Mouse (Mus musculus): ENCODE results near the gene Samd13. TPM values are rescaled to one million over a fixed set of nuclear protein-coding genes. Genes with fewer than 3 reads are reported as not detected.

Gene Samd13
- polyA plus RNA-seq, 1 experiment from 2014 or later, result 1.3 TPM

DNA sequence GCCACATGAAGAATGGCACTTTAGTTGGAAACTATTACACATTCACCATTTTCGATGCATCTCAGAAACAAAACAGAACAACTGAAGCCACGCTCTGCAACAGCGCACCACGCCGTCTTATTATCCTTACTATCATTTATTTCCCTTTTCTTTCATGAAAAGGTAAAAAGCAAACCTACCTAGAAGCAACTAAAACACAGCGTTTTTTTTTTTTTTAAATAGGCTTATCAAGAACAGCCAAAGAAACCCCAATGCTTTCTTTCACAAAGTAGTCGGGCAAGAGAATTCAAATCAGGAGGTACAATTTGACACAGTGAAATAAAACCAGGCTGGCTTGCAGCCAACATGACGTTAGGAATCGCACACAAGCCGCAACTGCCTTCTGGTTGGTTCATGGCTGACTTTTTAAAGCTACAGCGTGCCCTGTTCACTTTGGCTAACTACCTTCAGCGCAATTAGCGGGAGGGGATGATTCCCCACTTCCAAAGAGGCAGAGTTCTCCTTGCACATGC, 3.2 kb downstream of the Samd13 start:
- ATAC-seq (ENCODE audit: insufficient number of reproducible peaks, low FRiP score, low TSS enrichment, low read depth) (no peak), DNase-seq (ENCODE audit: low spot score) (peak; percentile 36)
- no peak overlapping the region for H3K4me3 ChIP-seq (ENCODE audit: low read depth, low read length)
- 60% methylated on average over 13 of the region's 13 CpGs for WGBS
- no peaks in the 10 kb centered on the region for H3K27me3 ChIP-seq (ENCODE audit: control insufficient read depth, insufficient read depth, low read length)
- no peaks in the 10 kb centered on the region for H3K9me3 ChIP-seq (ENCODE audit: control insufficient read depth, low read length)
- 0 out of 2 replicates have a peak overlapping the region, but pooled peaks have one; percentile 5 for H3K4me2 ChIP-seq (ENCODE audit: low read depth, severe bottlenecking)
- no peak overlapping the region for H3K27ac ChIP-seq (replicated peaks; ENCODE audit: low read depth, low read length)
- H3K4me1 ChIP-seq (ENCODE audit: control insufficient read depth, insufficient read depth, low read length), result no peaks in the 10 kb centered on the region
- H3K9ac ChIP-seq (ENCODE audit: low read length), result no peak overlapping the region
- H3K36me3 ChIP-seq (ENCODE audit: control insufficient read depth, insufficient read depth, low read length), result no peaks in the 10 kb centered on the region

DNA sequence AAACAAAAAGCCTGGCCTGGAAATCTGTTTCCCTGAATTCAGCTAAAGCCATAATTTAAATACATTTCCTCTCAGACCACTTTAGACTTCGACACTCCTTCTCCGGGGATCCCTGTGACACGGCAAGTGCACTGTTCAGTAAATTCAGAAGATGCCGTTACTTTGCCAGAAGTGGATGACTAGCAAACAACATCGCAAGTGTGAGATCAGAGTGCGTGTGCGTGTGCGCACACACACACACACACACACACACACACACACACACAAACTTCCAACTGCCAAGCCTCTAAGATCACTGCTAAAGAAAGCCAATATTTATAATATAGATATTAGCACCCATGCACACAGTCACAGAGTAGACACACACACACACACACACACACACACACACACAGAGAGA, 3.7 kb downstream of the Samd13 start:
- H3K9ac ChIP-seq (ENCODE audit: low read length), result no peak overlapping the region
- H3K27me3 ChIP-seq (ENCODE audit: control insufficient read depth, insufficient read depth, low read length), result no peaks in the 10 kb centered on the region
- no peaks in the 10 kb centered on the region for H3K4me1 ChIP-seq (ENCODE audit: control insufficient read depth, insufficient read depth, low read length)
- 83% methylated on average over 8 of the region's 8 CpGs for WGBS
- no peak for ATAC-seq (ENCODE audit: insufficient number of reproducible peaks, low FRiP score, low TSS enrichment, low read depth)
- H3K4me2 ChIP-seq (ENCODE audit: low read depth, severe bottlenecking), result no peak overlapping the region
- H3K36me3 ChIP-seq (ENCODE audit: control insufficient read depth, insufficient read depth, low read length), result no peaks in the 10 kb centered on the region
- no peak overlapping the region for H3K4me3 ChIP-seq (ENCODE audit: low read depth, low read length)
- DNase-seq (ENCODE audit: low spot score), result no peak
- no peak overlapping the region for H3K27ac ChIP-seq (replicated peaks; ENCODE audit: low read depth, low read length)
- H3K9me3 ChIP-seq (ENCODE audit: control insufficient read depth, low read length), result no peaks in the 10 kb centered on the region

DNA sequence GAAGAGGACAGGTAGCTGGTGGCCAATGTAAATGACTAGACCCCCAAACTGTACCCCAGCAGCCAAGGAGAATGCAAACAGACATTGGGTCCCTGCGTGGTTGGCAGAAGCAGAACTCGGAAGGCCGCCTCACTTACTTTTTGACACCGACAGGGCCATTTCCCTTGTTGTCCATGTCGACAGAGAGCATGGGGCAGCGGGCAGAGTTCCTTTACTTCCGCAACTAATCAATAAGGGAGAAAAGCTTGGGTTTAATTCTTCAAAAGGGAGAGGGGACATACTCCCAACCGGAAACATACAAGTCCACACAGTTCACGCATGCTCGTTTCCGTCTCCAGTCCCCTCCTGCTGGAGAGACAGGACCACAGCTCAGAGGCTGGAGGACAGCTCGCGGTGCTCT, 4.8 kb downstream of the Samd13 start:
- no peaks in the 10 kb centered on the region for H3K9me3 ChIP-seq (ENCODE audit: control insufficient read depth, low read length)
- H3K4me1 ChIP-seq (ENCODE audit: control insufficient read depth, insufficient read depth, low read length), result no peaks in the 10 kb centered on the region
- no peak overlapping the region for H3K27ac ChIP-seq (replicated peaks; ENCODE audit: low read depth, low read length)
- DNase-seq (ENCODE audit: low spot score) (no peak), ATAC-seq (ENCODE audit: insufficient number of reproducible peaks, low FRiP score, low TSS enrichment, low read depth) (no peak)
- H3K4me2 ChIP-seq (ENCODE audit: low read depth, severe bottlenecking), result no peak overlapping the region
- WGBS, result 90% methylated on average over 13 of the region's 13 CpGs
- no peak overlapping the region for H3K4me3 ChIP-seq (ENCODE audit: low read depth, low read length)
- no peaks in the 10 kb centered on the region for H3K36me3 ChIP-seq (ENCODE audit: control insufficient read depth, insufficient read depth, low read length)
- no peak overlapping the region for H3K9ac ChIP-seq (ENCODE audit: low read length)
- no peaks in the 10 kb centered on the region for H3K27me3 ChIP-seq (ENCODE audit: control insufficient read depth, insufficient read depth, low read length)

DNA sequence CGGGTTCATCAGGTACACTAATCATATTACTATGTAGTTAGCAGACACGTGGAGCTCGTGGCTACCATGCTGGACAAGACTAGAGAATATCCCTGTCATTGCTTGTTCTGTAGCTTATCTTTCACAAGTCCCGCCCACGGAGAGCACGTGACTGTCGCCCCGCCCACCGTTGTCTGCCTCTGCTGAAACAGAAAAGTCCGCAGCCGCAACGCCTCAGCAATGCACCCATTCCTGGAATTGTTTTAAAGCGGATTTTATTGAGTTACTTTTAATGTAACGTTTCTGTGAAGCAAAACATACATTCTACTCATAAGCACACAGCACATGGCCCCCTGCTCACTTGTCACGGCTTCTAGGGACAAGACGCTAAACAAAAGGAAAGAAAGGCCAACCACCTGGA, 5.7 kb downstream of the Samd13 start:
- no peak overlapping the region for H3K4me2 ChIP-seq (ENCODE audit: low read depth, severe bottlenecking)
- WGBS, result 93% methylated on average over 16 of the region's 16 CpGs
- ATAC-seq (ENCODE audit: insufficient number of reproducible peaks, low FRiP score, low TSS enrichment, low read depth) (no peak), DNase-seq (ENCODE audit: low spot score) (no peak)
- H3K27me3 ChIP-seq (ENCODE audit: control insufficient read depth, insufficient read depth, low read length), result no peaks in the 10 kb centered on the region
- H3K27ac ChIP-seq (replicated peaks; ENCODE audit: low read depth, low read length), result no peak overlapping the region
- no peak overlapping the region for H3K9ac ChIP-seq (ENCODE audit: low read length)
- no peaks in the 10 kb centered on the region for H3K4me1 ChIP-seq (ENCODE audit: control insufficient read depth, insufficient read depth, low read length)
- no peaks in the 10 kb centered on the region for H3K36me3 ChIP-seq (ENCODE audit: control insufficient read depth, insufficient read depth, low read length)
- no peak overlapping the region for H3K4me3 ChIP-seq (ENCODE audit: low read depth, low read length)
- H3K9me3 ChIP-seq (ENCODE audit: control insufficient read depth, low read length), result no peaks in the 10 kb centered on the region

DNA sequence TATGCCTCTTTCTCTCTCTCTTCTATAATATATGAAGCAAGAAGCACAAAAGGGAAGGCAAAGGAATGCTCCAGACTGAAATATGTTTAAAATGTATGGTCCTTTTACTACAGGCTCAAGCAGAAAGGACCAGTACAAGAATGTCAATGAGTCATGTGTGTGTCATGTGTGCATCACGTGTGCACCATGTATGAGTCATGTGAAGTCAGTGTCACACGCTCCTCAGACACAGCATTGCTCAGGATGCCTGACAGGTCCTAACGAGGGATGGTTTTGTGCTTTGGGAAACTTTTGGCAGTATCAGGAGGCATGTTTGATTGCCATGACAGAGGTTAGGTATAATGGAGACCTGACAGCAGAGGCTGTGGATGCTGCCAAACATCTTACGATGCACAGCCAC, 9.2 kb downstream of the Samd13 start:
- Histone ChIP-seq H3K4me1 (ENCODE audit: control insufficient read depth, insufficient read depth, low read length) (no peaks in the 10 kb centered on the region), H3K9me3 (ENCODE audit: control insufficient read depth, low read length) (no peaks in the 10 kb centered on the region), H3K27me3 (ENCODE audit: control insufficient read depth, insufficient read depth, low read length) (no peaks in the 10 kb centered on the region), H3K4me2 (ENCODE audit: low read depth, severe bottlenecking) (no peak overlapping the region), H3K9ac (ENCODE audit: low read length) (no peak overlapping the region), H3K36me3 (ENCODE audit: control insufficient read depth, insufficient read depth, low read length) (no peaks in the 10 kb centered on the region), H3K4me3 (ENCODE audit: low read depth, low read length) (no peak overlapping the region), H3K27ac (replicated peaks; ENCODE audit: low read depth, low read length) (no peak overlapping the region)
- ATAC-seq (ENCODE audit: insufficient number of reproducible peaks, low FRiP score, low TSS enrichment, low read depth), result no peak
- 90% methylated on average over 4 of the region's 4 CpGs for WGBS
- DNase-seq (ENCODE audit: low spot score), result no peak

DNA sequence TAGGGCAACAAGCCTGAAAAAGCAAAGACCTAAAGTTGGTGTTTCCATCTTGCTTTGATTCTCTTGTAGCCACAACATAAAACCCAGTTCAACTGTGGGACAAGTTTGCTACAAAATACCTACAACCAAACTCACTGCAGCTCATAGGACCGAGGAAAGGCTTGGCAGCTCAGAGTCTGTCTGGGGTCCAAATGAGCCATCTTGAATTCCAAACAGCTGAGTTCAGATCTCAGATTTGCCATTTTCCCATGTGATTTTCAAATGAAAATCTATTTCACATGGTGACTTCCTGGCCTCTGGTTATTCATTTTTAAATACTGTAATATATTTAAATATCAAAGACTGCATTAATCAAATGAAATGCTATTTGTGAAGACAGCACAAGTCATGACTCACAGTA, 10.3 kb downstream of the Samd13 start:
- Histone ChIP-seq H3K9ac (ENCODE audit: low read length) (no peak overlapping the region), H3K36me3 (ENCODE audit: control insufficient read depth, insufficient read depth, low read length) (no peaks in the 10 kb centered on the region), H3K27ac (replicated peaks; ENCODE audit: low read depth, low read length) (no peak overlapping the region), H3K4me3 (ENCODE audit: low read depth, low read length) (no peak overlapping the region), H3K27me3 (ENCODE audit: control insufficient read depth, insufficient read depth, low read length) (no peaks in the 10 kb centered on the region), H3K4me1 (ENCODE audit: control insufficient read depth, insufficient read depth, low read length) (no peaks in the 10 kb centered on the region), H3K4me2 (ENCODE audit: low read depth, severe bottlenecking) (no peak overlapping the region), H3K9me3 (ENCODE audit: control insufficient read depth, low read length) (no peaks in the 10 kb centered on the region)
- no peak for DNase-seq (ENCODE audit: low spot score)
- ATAC-seq (ENCODE audit: insufficient number of reproducible peaks, low FRiP score, low TSS enrichment, low read depth), result no peak
- WGBS, result 77% methylated on average over 1 of the region's 1 CpGs

DNA sequence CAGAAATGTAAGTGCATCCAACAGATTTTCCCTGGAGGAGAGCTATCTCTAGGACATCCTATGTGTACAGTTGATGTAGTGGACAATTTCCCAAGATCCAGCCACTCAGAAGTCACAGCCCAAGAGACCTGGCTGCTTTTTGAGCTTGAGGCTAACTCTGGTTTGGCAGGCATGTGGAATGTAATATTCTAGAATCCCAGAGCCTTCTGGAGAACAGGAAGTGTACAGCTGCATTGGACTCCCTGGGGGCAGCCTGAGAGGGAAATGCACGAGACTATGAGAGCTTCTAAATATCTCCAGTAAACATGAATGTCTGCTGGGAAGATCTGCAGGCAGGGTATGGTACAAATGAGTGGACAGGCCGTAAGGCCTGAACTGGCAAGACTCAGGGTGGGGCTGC, 14.3 kb downstream of the Samd13 start:
- Histone ChIP-seq H3K9ac (ENCODE audit: low read length) (no peak overlapping the region), H3K27me3 (ENCODE audit: control insufficient read depth, insufficient read depth, low read length) (no peaks in the 10 kb centered on the region), H3K36me3 (ENCODE audit: control insufficient read depth, insufficient read depth, low read length) (no peaks in the 10 kb centered on the region), H3K4me1 (ENCODE audit: control insufficient read depth, insufficient read depth, low read length) (no peaks in the 10 kb centered on the region), H3K27ac (replicated peaks; ENCODE audit: low read depth, low read length) (no peak overlapping the region), H3K4me2 (ENCODE audit: low read depth, severe bottlenecking) (no peak overlapping the region), H3K9me3 (ENCODE audit: control insufficient read depth, low read length) (no peaks in the 10 kb centered on the region), H3K4me3 (ENCODE audit: low read depth, low read length) (no peak overlapping the region)
- DNase-seq (ENCODE audit: low spot score), result no peak
- 77% methylated on average over 2 of the region's 2 CpGs for WGBS
- ATAC-seq (ENCODE audit: insufficient number of reproducible peaks, low FRiP score, low TSS enrichment, low read depth), result no peak

DNA sequence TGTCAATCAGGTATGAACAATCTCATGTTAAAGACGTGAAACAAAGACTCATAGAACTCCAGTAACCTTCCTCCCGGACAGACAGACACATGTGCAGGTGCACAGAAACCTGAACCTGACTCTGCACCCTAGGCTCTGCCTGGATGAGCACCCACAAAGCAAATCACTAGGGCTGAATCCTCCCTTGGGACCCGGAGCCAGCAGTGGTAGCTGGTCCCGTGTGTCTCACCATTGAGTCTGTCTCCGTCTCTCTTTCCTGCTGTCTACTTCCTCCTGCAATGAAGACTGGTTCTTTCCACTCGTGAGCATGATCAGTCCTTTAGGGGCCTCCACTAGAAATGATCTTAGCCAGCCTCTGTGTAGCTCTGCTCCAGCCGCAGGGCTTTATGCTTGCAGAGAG, 23.5 kb downstream of the Samd13 start:
- Histone ChIP-seq H3K27me3 (ENCODE audit: control insufficient read depth, insufficient read depth, low read length) (no peaks in the 10 kb centered on the region), H3K4me3 (ENCODE audit: low read depth, low read length) (no peak overlapping the region), H3K9ac (ENCODE audit: low read length) (no peak overlapping the region), H3K4me1 (ENCODE audit: control insufficient read depth, insufficient read depth, low read length) (no peaks in the 10 kb centered on the region), H3K36me3 (ENCODE audit: control insufficient read depth, insufficient read depth, low read length) (no peaks in the 10 kb centered on the region), H3K4me2 (ENCODE audit: low read depth, severe bottlenecking) (no peak overlapping the region), H3K27ac (replicated peaks; ENCODE audit: low read depth, low read length) (no peak overlapping the region), H3K9me3 (ENCODE audit: control insufficient read depth, low read length) (no peaks in the 10 kb centered on the region)
- WGBS, result 85% methylated on average over 7 of the region's 7 CpGs
- no peak for ATAC-seq (ENCODE audit: insufficient number of reproducible peaks, low FRiP score, low TSS enrichment, low read depth)
- DNase-seq (ENCODE audit: low spot score), result no peak

DNA sequence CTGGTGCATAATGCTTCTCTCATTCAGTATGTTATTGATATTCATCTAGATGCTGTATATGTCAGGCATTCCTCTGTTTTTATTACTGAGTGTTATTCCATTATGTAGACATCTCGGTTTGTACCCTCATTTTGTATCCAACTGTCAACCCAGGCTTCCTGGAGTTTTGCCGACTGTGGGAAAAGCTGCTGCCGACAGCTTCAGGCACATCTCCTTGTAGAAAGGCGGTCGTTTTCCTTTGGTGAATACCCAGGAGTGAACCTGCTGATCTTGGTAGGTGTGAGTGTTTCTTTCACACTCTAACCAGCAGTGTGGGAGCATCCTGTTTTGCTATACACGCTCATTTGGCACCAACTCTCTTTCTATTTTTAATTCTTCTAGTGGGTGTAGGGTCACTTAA, 24.4 kb downstream of the Samd13 start:
- ATAC-seq (ENCODE audit: insufficient number of reproducible peaks, low FRiP score, low TSS enrichment, low read depth) (no peak), DNase-seq (ENCODE audit: low spot score) (no peak)
- Histone ChIP-seq H3K4me3 (ENCODE audit: low read depth, low read length) (no peak overlapping the region), H3K36me3 (ENCODE audit: control insufficient read depth, insufficient read depth, low read length) (no peaks in the 10 kb centered on the region), H3K9me3 (ENCODE audit: control insufficient read depth, low read length) (no peaks in the 10 kb centered on the region), H3K27me3 (ENCODE audit: control insufficient read depth, insufficient read depth, low read length) (no peaks in the 10 kb centered on the region), H3K4me2 (ENCODE audit: low read depth, severe bottlenecking) (no peak overlapping the region), H3K27ac (replicated peaks; ENCODE audit: low read depth, low read length) (no peak overlapping the region), H3K9ac (ENCODE audit: low read length) (no peak overlapping the region), H3K4me1 (ENCODE audit: control insufficient read depth, insufficient read depth, low read length) (no peaks in the 10 kb centered on the region)
- WGBS, result 73% methylated on average over 6 of the region's 6 CpGs

Data from limb, embryonic 11.5 days (tissue).